Mouse (Mus musculus) heart, embryonic 13.5 days (tissue): ENCODE results near the gene Gbp10. TPM values are rescaled to one million over a fixed set of nuclear protein-coding genes. Genes with fewer than 3 reads are reported as not detected.
"Not testable (repeated sequence)": the region's sequence is repeated elsewhere in the genome, so short reads cannot be mapped to it uniquely, and the experiment has no call there.

Experiments used
- ATAC-seq: fragments of 200-750 bp; cut with Nextera tagmentation; 2 replicates; pipeline ENCODE4 v1.8.0; 2017; ENCODE audit warnings: moderate TSS enrichment; ENCODE audit not compliant: insufficient number of reproducible peaks, low FRiP score, low TSS enrichment; ENCODE audit errors: extremely low read depth
- H3K27ac ChIP-seq: fragments of 300-500 bp; sonication (generic); replicated peaks from 2 replicates; pipeline ENCODE4 v1.5.1; 2015; ENCODE audit warnings: moderate library complexity, mild to moderate bottlenecking, inconsistent platforms
- H3K27me3 ChIP-seq: fragments of 300-500 bp; sonication (generic); replicated peaks from 2 replicates; pipeline ENCODE4 v1.6.1; 2015; ENCODE audit warnings: mild to moderate bottlenecking, inconsistent platforms
- H3K36me3 ChIP-seq: fragments of 300-500 bp; sonication (generic); 2 replicates; pipeline ENCODE4 v1.6.1; 2015; ENCODE audit warnings: mild to moderate bottlenecking, inconsistent platforms
- H3K4me1 ChIP-seq: fragments of 300-500 bp; sonication (generic); 2 replicates; pipeline ENCODE4 v1.6.1; 2015; ENCODE audit warnings: inconsistent platforms
- H3K4me2 ChIP-seq: fragments of 300-500 bp; sonication (generic); 2 replicates; pipeline ENCODE4 v1.6.1; 2015; ENCODE audit warnings: inconsistent platforms, mild to moderate bottlenecking, moderate library complexity
- H3K4me3 ChIP-seq: fragments of 300-500 bp; sonication (generic); 2 replicates; pipeline ENCODE4 v1.5.1; 2015; ENCODE audit warnings: moderate library complexity, mild to moderate bottlenecking, inconsistent platforms
- H3K9ac ChIP-seq: fragments of 300-500 bp; sonication (generic); 2 replicates; pipeline ENCODE4 v1.6.1; 2015; ENCODE audit warnings: inconsistent platforms, mild to moderate bottlenecking, moderate library complexity
- H3K9me3 ChIP-seq: fragments of 300-500 bp; sonication (generic); 2 replicates; pipeline ENCODE4 v1.6.1; 2016; ENCODE audit warnings: inconsistent platforms
- WGBS: fragments of 180-500 bp; shearing (Covaris S2); methylation state at CpG from one replicate; pipeline ENCODE4 v1.1.7; 2015; ENCODE audit warnings: mixed read lengths; 5-methylcytosine and 5-hydroxymethylcytosine counted together
- polyA plus RNA-seq: library from polyadenylated mRNA; unstranded; fragments of >200 nt; fragmentation: Nextera tagmentation; extraction: Ambion mirVana; gene quantifications from 2 replicates; pipeline ENCODE4 v1.2.1, GENCODE M21; 2015

Gene Gbp10
- polyA plus RNA-seq, 1 experiment from 2014 or later = 0.15 TPM

DNA sequence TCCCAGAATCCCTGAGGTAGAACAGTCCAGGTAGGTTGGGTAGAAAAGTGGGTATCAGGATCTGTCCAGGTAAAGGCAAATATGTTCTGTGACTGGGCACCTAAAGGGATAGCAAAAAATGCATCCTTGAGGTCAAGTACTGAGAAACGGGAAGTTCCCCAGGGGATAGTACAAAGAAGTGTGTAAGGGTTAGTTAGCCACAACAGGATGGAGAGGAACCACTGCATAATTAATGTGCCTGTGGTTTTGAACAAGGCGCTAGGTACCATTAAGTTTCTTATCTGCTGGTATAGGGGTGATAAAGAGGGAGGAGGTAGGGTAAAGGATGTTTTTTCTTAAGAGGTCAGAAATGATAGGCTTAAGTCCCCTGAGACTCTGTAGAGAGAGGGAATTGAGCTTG is 46.8 kb downstream of the Gbp10 start:
- H3K9me3 ChIP-seq, H3K36me3 ChIP-seq, H3K4me3 ChIP-seq, H3K4me2 ChIP-seq, H3K27ac ChIP-seq, H3K27me3 ChIP-seq, ATAC-seq, H3K4me1 ChIP-seq, H3K9ac ChIP-seq: not testable (repeated sequence)
- 69% methylated on average over 2 of the region's 2 CpGs for WGBS

DNA sequence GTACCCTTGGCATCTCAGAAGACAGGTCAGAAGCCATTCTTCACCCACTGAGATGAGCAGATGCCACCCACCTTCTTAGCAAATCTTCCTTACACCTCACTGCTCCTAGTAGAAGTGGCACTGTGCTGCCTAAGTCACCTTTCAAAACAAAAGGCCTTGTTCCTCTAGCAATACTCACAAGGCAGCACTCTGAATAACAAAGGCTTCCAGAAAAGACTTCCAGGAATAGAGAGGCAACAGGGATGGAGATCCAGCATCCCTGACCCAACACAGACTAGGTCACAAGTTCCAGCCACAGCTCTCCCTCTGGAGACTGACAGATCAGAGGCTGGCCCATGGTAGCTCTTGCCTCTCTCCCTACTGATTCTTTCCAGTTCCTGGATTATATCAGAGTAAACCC is 57.9 kb downstream of the Gbp10 start:
- Histone ChIP-seq H3K4me2 (no peak overlapping the region), H3K4me1 (no peaks in the 10 kb centered on the region), H3K9me3 (no peaks in the 10 kb centered on the region), H3K27me3 (no peaks in the 10 kb centered on the region), H3K9ac (no peak overlapping the region), H3K4me3 (no peak overlapping the region), H3K36me3 (no peaks in the 10 kb centered on the region), H3K27ac (no peak overlapping the region)
- no peak for ATAC-seq

Other genes starting within 250 kb of the Gbp10 start
- gene Gbp9, start 100.0 kb downstream of the Gbp10 start, polyA plus RNA-seq = 3.0 and 3.2 TPM in 2 replicates
- 1.3 and 1.4 TPM in 2 replicates for gene Gbp8, start 100.0 kb downstream of the Gbp10 start, polyA plus RNA-seq
- gene Gbp4, start 99.9 kb downstream of the Gbp10 start, polyA plus RNA-seq = 4.7 and 7.2 TPM in 2 replicates
- gene Gm43302, start 54.2 kb upstream of the Gbp10 start, polyA plus RNA-seq = 0.05 and 0.17 TPM in 2 replicates
- gene Gbp6, start 54.2 kb upstream of the Gbp10 start, polyA plus RNA-seq = 1.5 and 1.8 TPM in 2 replicates
- 3.7 and 3.8 TPM in 2 replicates for gene Lrrc8b, start 176.2 kb upstream of the Gbp10 start, polyA plus RNA-seq